Mouse (Mus musculus): Measurements from ENCODE around the gene Dnmt3c. TPM values are rescaled to one million over a fixed set of nuclear protein-coding genes. Genes with fewer than 3 reads are reported as not detected.
"Not testable (repeated sequence)": the region's sequence is repeated elsewhere in the genome, so short reads cannot be mapped to it uniquely, and the experiment has no call there.

Gene Dnmt3c
- polyA plus RNA-seq (2015; fragmentation: Nextera tagmentation; extraction: Ambion mirVana) = not detected in 2 replicates

DNA sequence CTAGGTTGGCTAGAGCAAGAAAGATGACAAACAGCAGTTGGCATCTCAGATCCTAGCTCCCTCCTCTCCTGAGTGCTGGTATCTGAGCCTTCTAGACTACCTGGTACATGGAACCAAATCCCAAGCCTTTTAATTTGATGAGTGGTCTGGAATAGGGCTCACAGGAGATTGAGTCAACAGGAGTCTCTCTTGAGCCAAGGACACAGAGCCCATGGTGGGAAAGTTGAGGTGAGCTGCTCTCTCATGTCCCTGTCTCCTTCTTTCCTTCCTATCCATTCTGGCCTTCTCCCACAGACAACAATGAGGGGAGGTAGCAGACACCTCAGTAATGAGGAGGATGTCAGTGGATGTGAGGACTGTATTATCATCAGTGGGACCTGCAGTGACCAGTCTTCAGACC lies at the start of gene Dnmt3c:
TSS of gene Dnmt3c (plus strand) at position 301 of the 400 bp plus-strand sequence.
- DNase-seq (ENCODE audit: low spot score) = no peak

- peak; percentile 15 for DNase-seq (ENCODE audit: low spot score)
Observed at GRCm38 (mm10) chr2:153648773-153649297, 47.6 kb upstream of the Dnmt3c start.

- peak; percentile 60 for DNase-seq (ENCODE audit: low spot score)
Observed at GRCm38 (mm10) chr2:153649298-153650013, 47.0 kb upstream of the Dnmt3c start, which contains the start of gene Dnmt3b. Dnmt3b (plus strand) TSS chr2:153649450.

DNA sequence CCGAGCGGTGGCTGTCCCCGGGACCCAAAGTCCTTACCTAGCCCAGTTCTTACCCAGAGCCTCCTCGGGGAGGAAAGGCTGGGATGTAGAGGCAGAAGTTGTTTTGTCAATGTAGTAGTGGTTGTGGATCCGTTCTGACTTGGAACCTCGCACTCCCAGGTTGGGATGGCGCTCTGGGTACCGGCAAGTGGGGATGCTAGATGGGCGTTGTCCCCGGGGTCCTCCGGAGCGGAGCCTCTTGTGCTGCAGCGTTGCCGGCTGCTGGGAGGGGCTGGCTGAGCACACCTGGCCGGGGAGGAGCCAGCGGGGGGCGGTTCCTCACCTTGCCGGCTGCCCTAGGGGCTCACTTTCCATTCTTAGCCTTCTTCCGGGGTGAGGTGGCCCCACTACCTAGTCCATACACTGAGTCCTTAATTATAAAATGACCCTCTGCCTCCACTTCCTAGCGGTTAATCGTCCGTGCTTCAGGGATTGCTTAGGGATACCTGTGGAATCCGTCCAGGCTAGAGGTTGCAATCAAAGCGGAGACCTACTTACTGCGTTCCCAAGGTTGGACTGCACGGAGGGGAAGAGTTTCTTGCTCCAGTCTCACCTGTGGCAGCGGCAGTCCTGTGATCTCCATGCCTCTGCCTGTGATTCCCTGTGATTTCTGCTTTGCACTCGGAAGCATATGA lies 46.3 kb upstream of the Dnmt3c start:
- peak; percentile 50 for DNase-seq (ENCODE audit: low spot score)

DNA sequence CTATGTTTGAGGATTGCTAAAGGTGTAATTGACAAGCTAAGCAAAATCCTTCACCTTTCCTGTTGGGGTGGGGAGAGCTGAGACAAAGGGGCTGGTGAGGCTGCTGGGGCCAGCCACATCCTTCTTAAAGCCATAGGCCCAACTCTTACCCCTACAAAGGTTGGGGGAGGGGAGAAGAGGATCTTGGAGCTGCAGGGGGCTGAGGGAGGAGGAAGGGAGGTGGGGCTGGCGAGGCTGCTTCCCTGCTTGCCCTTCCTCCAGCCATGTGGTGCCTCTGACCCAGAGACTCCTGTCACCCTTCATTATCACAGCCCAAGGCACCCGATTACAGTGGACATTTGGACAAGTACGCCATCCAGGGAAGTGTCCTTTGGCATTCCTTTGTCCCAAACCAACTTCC lies 44.8 kb upstream of the Dnmt3c start:
- DNase-seq (ENCODE audit: low spot score) = no peak

GRCm38 (mm10) chr2:153657659-153658058 lies 38.8 kb upstream of the Dnmt3c start:
- DNase-seq (ENCODE audit: low spot score) = not testable (repeated sequence)

- DNase-seq (ENCODE audit: low spot score) = no peak
Observed at GRCm38 (mm10) chr2:153660616-153661015, 35.8 kb upstream of the Dnmt3c start.

- DNase-seq (ENCODE audit: low spot score) = no peak
Observed at GRCm38 (mm10) chr2:153665401-153665800, 31.1 kb upstream of the Dnmt3c start.

DNA sequence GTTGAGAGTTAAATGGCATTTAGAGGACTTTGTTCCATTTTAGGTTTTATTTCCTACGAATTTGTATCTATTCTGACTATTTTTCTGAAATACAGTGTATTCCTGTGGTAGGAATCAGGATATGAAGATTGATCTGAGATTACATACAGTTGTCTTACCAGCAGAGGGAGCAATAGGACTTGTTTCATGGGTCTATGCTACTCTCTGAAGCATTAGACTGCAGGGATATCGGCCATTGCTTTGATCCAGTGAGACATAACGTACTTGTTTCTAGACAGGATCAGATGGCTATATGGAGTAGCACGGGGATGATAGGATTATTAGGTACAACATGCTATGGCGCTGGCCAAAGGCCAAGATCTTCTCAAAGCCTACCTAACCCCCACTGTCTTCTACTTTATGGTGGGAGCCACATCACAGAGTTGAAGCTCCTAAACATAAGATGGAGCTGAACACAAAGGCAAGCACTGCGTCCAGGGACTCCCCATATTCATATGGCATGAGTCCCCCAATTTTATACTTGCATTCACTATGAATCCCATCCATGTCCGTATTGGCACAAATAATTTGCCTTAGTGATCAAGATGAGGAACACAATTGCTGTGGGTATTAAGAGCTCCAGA lies 27.6 kb upstream of the Dnmt3c start:
- peak; percentile 52 for DNase-seq (ENCODE audit: low spot score)

DNA sequence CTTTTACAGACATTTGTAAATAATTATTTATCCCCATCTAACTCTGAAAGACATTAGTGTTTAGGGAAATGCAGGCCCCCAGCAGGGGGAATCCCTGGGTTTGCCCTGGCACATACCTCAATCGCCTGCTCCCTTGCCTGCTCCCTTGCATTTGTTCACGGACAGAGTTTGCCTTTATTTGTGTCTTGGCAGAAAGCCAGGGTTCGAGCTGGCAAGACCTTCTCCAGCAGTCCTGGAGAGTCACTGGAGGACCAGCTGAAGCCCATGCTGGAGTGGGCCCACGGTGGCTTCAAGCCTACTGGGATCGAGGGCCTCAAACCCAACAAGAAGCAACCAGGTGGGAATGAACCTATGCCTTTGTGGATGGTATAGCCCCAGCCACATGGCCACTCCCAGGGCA lies 26.3 kb upstream of the Dnmt3c start:
- DNase-seq (ENCODE audit: low spot score) = no peak

GRCm38 (mm10) chr2:153672619-153673018 lies 23.8 kb upstream of the Dnmt3c start:
- DNase-seq (ENCODE audit: low spot score) = no peak

DNA sequence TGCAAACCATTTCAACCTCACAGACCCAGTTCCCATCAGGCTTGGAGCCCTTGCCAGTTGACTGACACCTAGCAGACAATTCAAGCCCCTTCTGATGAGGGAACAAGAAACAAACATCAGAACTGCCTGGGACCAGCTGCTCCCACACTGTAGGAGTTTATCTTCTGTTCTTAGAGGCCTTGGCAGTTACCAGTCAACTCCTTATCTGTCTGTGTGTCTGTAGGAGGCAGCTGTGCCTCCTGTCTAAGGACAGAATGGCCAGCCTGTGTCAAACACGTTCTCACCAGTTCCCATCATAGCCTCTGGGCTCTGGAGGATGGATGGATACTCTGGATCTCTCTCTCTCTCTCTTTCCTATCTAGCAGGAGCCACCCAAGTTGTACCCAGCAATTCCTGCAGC lies 21.1 kb upstream of the Dnmt3c start:
- DNase-seq (ENCODE audit: low spot score) = not testable (repeated sequence)

DNA sequence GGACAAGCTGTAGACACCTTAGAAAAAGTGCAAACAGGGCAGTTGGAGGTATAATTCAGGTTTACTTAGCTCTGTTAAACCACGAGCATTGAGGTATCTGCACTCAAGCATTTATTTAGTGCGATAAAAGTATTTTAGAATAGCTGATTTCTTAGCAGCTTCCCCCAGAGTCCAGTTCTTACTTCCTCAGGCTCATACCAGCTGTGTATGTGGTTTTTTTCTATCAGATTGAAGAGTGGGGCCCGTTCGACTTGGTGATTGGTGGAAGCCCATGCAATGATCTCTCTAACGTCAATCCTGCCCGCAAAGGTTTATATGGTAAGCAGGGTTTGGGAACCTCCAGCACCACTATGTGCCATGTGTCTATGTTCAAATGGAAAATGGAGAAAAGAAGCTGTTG lies 19.5 kb upstream of the Dnmt3c start:
- no peak for DNase-seq (ENCODE audit: low spot score)

DNA sequence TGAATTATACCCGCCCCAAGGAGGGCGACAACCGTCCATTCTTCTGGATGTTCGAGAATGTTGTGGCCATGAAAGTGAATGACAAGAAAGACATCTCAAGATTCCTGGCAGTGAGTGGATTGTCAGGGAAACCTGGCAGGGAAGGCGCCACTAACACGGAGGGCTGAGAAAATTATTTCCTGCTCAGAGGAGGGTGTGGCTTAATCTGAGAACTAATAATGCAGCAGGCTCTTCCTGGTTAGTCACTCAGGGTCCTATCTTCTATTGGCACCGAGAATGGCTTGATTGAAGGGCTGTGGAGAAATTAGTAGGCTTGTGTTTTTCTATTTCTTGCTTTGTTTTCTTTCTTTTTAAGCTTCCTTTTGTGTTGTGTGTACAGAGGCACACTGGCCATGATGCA lies 18.9 kb upstream of the Dnmt3c start:
- no peak for DNase-seq (ENCODE audit: low spot score)

DNA sequence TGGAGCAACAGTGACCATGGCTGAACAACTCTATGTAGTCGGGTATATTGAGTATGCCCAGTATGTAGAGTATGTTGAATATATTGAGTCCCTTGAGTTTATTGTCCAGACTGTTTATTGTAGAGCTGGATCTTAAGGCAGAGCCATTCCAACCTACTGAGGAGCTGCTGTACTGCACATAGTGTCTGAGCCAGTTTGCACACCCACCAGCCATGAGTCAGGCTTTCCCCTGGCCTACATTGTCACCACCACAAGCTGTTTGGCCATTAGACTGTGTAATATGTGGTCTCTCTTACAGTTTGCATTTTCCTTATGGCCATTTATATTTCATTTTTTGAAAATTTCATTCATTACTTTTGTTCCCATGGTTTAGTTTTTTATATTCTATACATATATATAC lies 16.5 kb upstream of the Dnmt3c start:
- DNase-seq (ENCODE audit: low spot score) = no peak

GRCm38 (mm10) chr2:153693413-153693812 lies 3.0 kb upstream of the Dnmt3c start:
- DNase-seq (ENCODE audit: low spot score) = not testable (repeated sequence)

DNA sequence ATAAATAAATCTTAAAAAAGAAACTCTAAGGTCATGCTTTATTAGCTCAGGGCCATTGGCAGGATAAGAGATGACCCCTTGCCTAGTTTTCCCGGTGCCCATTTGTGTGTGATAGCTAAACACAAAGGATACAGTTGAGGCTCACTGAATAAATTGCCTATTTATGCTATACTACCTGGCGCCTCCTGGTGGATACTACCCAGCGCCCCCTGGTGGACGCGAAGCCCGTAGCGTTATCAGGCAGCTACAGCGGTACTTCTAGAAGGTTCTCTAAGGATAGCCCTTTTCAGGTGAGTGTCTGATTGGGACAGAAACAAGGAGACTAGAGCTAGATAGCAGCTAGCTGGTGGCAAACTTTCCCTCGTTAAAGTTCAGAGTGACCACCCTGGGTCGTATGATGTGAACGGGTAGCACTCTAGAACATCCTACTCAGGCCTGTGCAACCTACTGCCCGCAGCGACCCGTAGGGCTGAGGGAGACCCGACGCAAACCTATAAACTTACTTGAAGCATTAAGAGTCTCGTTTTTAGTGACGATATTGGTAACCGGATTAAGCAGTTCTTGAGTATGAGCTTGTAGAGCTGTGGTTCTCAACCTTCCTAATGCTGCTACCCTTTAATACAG lies 1.9 kb upstream of the Dnmt3c start:
- DNase-seq (ENCODE audit: low spot score) = peak; percentile 62

- no peak for DNase-seq (ENCODE audit: low spot score)
Observed at GRCm38 (mm10) chr2:153703389-153703788, 6.9 kb downstream of the Dnmt3c start.

GRCm38 (mm10) chr2:153710701-153711330 lies 14.4 kb downstream of the Dnmt3c start:
- peak; percentile 65 for DNase-seq (ENCODE audit: low spot score)

GRCm38 (mm10) chr2:153712646-153713091 lies 16.2 kb downstream of the Dnmt3c start:
- DNase-seq (ENCODE audit: low spot score) = no peak

GRCm38 (mm10) chr2:153713227-153713626 lies 16.8 kb downstream of the Dnmt3c start:
- no peak for DNase-seq (ENCODE audit: low spot score)
